Mouse (Mus musculus) forebrain, embryonic 10.5 days (tissue): ENCODE measurements around the gene Hnrnpdl. TPM values are rescaled to one million over a fixed set of nuclear protein-coding genes. Genes with fewer than 3 reads are reported as not detected.

ENCODE experiments used
- DNase-seq: peaks from one replicate; pipeline ENCODE4 v3.0.0-alpha.2; 2017; ENCODE audit warnings: low spot score; ENCODE audit errors: extremely low spot score
- H3K27ac ChIP-seq: fragments of 300-500 bp; sonication (generic); 2 replicates; pipeline ENCODE4 v1.5.1; 2016; ENCODE audit warnings: mild to moderate bottlenecking
- H3K27me3 ChIP-seq: fragments of 300-500 bp; sonication (generic); 2 replicates; pipeline ENCODE4 v1.6.1; 2016; ENCODE audit warnings: mild to moderate bottlenecking; ENCODE audit not compliant: poor library complexity, severe bottlenecking
- H3K36me3 ChIP-seq: fragments of 300-500 bp; sonication (generic); replicated peaks from 2 replicates; pipeline ENCODE4 v1.6.1; 2016; ENCODE audit warnings: mild to moderate bottlenecking, moderate library complexity
- H3K4me1 ChIP-seq: fragments of 300-500 bp; sonication (generic); 2 replicates; pipeline ENCODE4 v1.6.1; 2016
- H3K4me3 ChIP-seq: fragments of 300-500 bp; sonication (generic); 2 replicates; pipeline ENCODE4 v1.5.1; 2016; ENCODE audit warnings: mild to moderate bottlenecking, moderate library complexity
- H3K9me3 ChIP-seq: fragments of 300-500 bp; sonication (generic); 2 replicates; pipeline ENCODE4 v1.6.1; 2016; ENCODE audit warnings: mild to moderate bottlenecking, moderate library complexity
- WGBS: fragments of 180-500 bp; shearing (Covaris S2); methylation state at CpG from one replicate; pipeline ENCODE4 v1.1.7; 2016; 5-methylcytosine and 5-hydroxymethylcytosine counted together
- polyA plus RNA-seq: library from polyadenylated mRNA; unstranded; fragments of >200 nt; fragmentation: Nextera tagmentation; extraction: Ambion mirVana; gene quantifications from 2 replicates; pipeline ENCODE4 v1.2.1, GENCODE M21; 2016

The Hnrnpdl gene
- 246 and 247 TPM in 2 replicates for polyA plus RNA-seq

DNA sequence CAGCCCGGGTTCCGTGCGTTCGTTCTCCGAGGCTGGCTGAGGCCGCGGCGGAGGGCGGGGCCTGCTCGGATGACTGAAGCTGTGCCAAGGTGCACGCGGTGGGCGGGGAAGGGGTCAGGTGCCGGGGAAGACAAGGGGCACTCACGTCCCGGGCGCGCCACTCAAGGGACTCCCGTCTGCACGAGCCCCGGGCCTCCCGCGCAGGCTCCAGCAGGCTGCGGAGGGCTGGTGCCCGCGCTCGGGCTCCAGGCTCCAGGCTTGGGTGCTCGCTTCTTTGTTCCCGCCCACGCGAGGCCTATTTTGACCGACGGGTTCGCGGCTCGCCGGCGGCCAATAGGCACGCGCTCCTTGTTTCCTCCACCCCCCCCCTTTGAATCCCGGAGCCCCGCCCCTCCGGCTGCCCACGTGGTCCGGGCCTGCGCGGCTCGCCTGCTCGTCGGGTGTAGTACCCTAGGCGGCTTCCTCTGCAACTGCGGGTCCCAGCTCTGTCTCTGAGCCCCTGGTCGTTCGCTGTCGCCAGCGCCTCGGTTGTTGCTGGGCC lies at the start of gene Hnrnpdl, which contains the start of gene Enoph1:
Hnrnpdl (minus strand) TSS at position 63 of the 541 bp plus-strand sequence.
Enoph1 (plus strand) TSS at position 384 of the 541 bp plus-strand sequence.
- H3K27ac ChIP-seq: peak within 1 kb of the TSS; percentile 100
- peak within 1 kb of the TSS; percentile 97 for H3K4me3 ChIP-seq
- peaks cover 49% of the 10 kb centered on the region for H3K4me1 ChIP-seq
- no peaks in the 10 kb centered on the region for H3K9me3 ChIP-seq
- H3K36me3 ChIP-seq: peaks cover 54% of the 10 kb centered on the region
- peak; percentile 99 for DNase-seq
- no peaks in the 10 kb centered on the region for H3K27me3 ChIP-seq
- WGBS: under 1% methylated on average over 57 of the region's 57 CpGs

DNA sequence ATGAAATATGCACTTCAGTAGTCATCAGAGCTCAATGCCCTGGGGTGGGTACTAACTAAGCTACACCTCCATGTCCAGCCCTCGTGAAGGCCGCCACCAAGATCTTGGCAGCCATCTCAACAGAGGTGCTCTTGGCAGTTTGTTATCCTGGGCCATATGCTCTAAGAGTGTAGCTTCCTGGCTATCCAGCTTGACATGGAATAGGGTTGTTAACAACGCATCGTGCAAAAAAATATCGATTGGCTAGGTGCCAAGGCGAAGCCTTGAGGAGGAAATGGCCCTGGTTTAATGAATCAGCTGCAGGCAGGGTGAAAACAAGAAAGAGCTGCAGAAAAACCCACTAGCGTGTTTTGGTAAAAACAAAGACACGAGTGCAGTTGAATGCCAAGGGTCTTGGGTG lies 45.6 kb upstream of the Hnrnpdl start:
- Histone ChIP-seq H3K27me3 (no peaks in the 10 kb centered on the region), H3K9me3 (no peaks in the 10 kb centered on the region), H3K4me1 (no peaks in the 10 kb centered on the region), H3K27ac (no peak overlapping the region), H3K4me3 (no peak overlapping the region), H3K36me3 (no peaks in the 10 kb centered on the region)
- 91% methylated on average over 8 of the region's 8 CpGs for WGBS
- DNase-seq: no peak

GRCm38 (mm10) chr5:100083953-100084562 lies 44.6 kb upstream of the Hnrnpdl start:
- 89% methylated on average over 12 of the region's 12 CpGs for WGBS
- Histone ChIP-seq H3K4me1 (peaks cover 9% of the 10 kb centered on the region), H3K27ac (no peak overlapping the region), H3K27me3 (no peaks in the 10 kb centered on the region), H3K36me3 (no peaks in the 10 kb centered on the region), H3K9me3 (no peaks in the 10 kb centered on the region), H3K4me3 (no peak overlapping the region)
- no peak for DNase-seq

GRCm38 (mm10) chr5:100082006-100082405 lies 42.5 kb upstream of the Hnrnpdl start:
- DNase-seq: no peak

DNA sequence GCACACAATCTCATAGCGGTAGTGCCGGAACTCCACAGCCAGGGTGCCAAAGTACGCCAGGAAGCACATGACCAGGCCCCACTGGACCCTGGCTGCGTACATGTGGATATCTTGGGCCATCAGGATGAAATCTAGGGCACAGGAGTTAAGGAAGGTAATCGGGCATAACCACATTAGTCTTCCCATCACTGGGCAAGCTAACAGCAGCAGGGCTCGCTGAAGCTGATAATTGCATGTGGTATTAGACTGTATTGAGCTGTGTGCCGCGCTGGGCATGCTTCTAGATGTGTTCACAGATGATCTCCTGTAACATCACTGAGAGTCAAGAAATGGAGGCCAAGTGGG lies 40.4 kb upstream of the Hnrnpdl start:
- no peak overlapping the region for H3K27ac ChIP-seq
- DNase-seq: no peak
- H3K9me3 ChIP-seq: no peaks in the 10 kb centered on the region
- H3K4me3 ChIP-seq: peak overlapping the region; percentile 44; the same call in 1 of the 2 replicates
- H3K36me3 ChIP-seq: 0 out of 2 replicates have a peak, but pooled peaks cover 2% of the 10 kb centered on the region
- 84% methylated on average over 8 of the region's 8 CpGs for WGBS
- peaks cover 20% of the 10 kb centered on the region for H3K4me1 ChIP-seq
- no peaks in the 10 kb centered on the region for H3K27me3 ChIP-seq

More at GRCm38 (mm10) chr5:100082006-100082405, 42.5 kb upstream of the Hnrnpdl start:
- Histone ChIP-seq H3K4me3 (no peak overlapping the region), H3K27me3 (no peaks in the 10 kb centered on the region), H3K36me3 (no peaks in the 10 kb centered on the region), H3K27ac (no peak overlapping the region), H3K9me3 (no peaks in the 10 kb centered on the region), H3K4me1 (peaks cover 20% of the 10 kb centered on the region)
- 90% methylated on average over 4 of the region's 4 CpGs for WGBS

GRCm38 (mm10) chr5:100079040-100079930 lies 39.8 kb upstream of the Hnrnpdl start:
- H3K27me3 ChIP-seq: no peaks in the 10 kb centered on the region
- peaks cover 20% of the 10 kb centered on the region for H3K4me1 ChIP-seq
- DNase-seq: peak; percentile 28
- peak overlapping the region; percentile 69 for H3K27ac ChIP-seq
- 35% methylated on average over 36 of the region's 36 CpGs for WGBS
- peak overlapping the region; percentile 44 for H3K4me3 ChIP-seq
- H3K36me3 ChIP-seq: 0 out of 2 replicates have a peak, but pooled peaks cover 2% of the 10 kb centered on the region
- H3K9me3 ChIP-seq: no peaks in the 10 kb centered on the region

- no peak for DNase-seq
- no peaks in the 10 kb centered on the region for H3K27me3 ChIP-seq
- H3K4me3 ChIP-seq: no peak overlapping the region
- WGBS: 68% methylated on average over 4 of the region's 4 CpGs
- H3K27ac ChIP-seq: no peak overlapping the region
- peaks cover 35% of the 10 kb centered on the region for H3K36me3 ChIP-seq
- H3K4me1 ChIP-seq: peaks cover 16% of the 10 kb centered on the region
- H3K9me3 ChIP-seq: no peaks in the 10 kb centered on the region
Measured at GRCm38 (mm10) chr5:100074571-100074970, 35.1 kb upstream of the Hnrnpdl start.

GRCm38 (mm10) chr5:100072557-100072956 lies 33.1 kb upstream of the Hnrnpdl start:
- Histone ChIP-seq H3K4me3 (no peak overlapping the region), H3K27me3 (no peaks in the 10 kb centered on the region), H3K9me3 (no peaks in the 10 kb centered on the region), H3K4me1 (no peaks in the 10 kb centered on the region), H3K36me3 (peaks cover 51% of the 10 kb centered on the region), H3K27ac (no peak overlapping the region)
- 93% methylated on average over 9 of the region's 9 CpGs for WGBS
- DNase-seq: no peak

- DNase-seq: no peak
- H3K27ac ChIP-seq: no peak overlapping the region
- no peaks in the 10 kb centered on the region for H3K27me3 ChIP-seq
- no peaks in the 10 kb centered on the region for H3K9me3 ChIP-seq
- H3K4me3 ChIP-seq: no peak overlapping the region
- WGBS: 94% methylated on average over 5 of the region's 5 CpGs
- peaks cover 61% of the 10 kb centered on the region for H3K36me3 ChIP-seq
- H3K4me1 ChIP-seq: no peaks in the 10 kb centered on the region
Measured at GRCm38 (mm10) chr5:100071541-100071940, 32.1 kb upstream of the Hnrnpdl start.

- H3K4me3 ChIP-seq: no peak overlapping the region
- WGBS: 31% methylated on average over 3 of the region's 3 CpGs
- H3K27ac ChIP-seq: no peak overlapping the region
- no peaks in the 10 kb centered on the region for H3K4me1 ChIP-seq
- peaks cover 70% of the 10 kb centered on the region for H3K36me3 ChIP-seq
- H3K9me3 ChIP-seq: no peaks in the 10 kb centered on the region
- DNase-seq: peak; percentile 82
- H3K27me3 ChIP-seq: no peaks in the 10 kb centered on the region
Measured at GRCm38 (mm10) chr5:100070255-100070654, 30.8 kb upstream of the Hnrnpdl start.

DNA sequence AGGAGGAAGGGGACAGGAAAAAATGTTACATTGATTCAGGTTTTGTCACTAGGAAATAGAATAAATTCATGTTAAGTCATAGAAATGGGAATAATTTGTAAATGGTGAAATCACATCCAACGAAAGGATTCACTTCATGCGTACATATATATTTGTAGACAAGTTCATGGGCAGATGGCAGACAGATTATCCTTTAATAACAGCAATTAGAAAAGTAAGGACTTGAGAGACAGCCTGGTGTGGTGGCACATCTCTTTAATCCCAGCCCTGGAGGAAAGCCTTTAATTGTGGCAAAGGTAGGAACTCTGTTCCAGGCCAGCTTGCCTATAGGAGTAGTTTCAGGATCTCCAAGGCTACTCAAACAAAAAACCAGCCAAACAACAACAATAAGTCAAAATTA lies 30.1 kb upstream of the Hnrnpdl start:
- Histone ChIP-seq H3K4me1 (no peaks in the 10 kb centered on the region), H3K27me3 (no peaks in the 10 kb centered on the region), H3K9me3 (no peaks in the 10 kb centered on the region), H3K27ac (no peak overlapping the region), H3K4me3 (no peak overlapping the region), H3K36me3 (peaks cover 77% of the 10 kb centered on the region)
- WGBS: 93% methylated on average over 2 of the region's 2 CpGs
- DNase-seq: no peak

GRCm38 (mm10) chr5:100067579-100067978 lies 28.1 kb upstream of the Hnrnpdl start:
- no peak overlapping the region for H3K27ac ChIP-seq
- no peaks in the 10 kb centered on the region for H3K4me1 ChIP-seq
- H3K36me3 ChIP-seq: peaks cover 78% of the 10 kb centered on the region
- no peak overlapping the region for H3K4me3 ChIP-seq
- no peak for DNase-seq
- no peaks in the 10 kb centered on the region for H3K9me3 ChIP-seq
- no peaks in the 10 kb centered on the region for H3K27me3 ChIP-seq
- 94% methylated on average over 16 of the region's 16 CpGs for WGBS

- Histone ChIP-seq H3K4me1 (peaks cover 14% of the 10 kb centered on the region; the same call in 1 of the 2 replicates), H3K4me3 (no peak overlapping the region), H3K27ac (no peak overlapping the region), H3K27me3 (no peaks in the 10 kb centered on the region), H3K36me3 (peaks cover 71% of the 10 kb centered on the region), H3K9me3 (no peaks in the 10 kb centered on the region)
- no peak for DNase-seq
- 95% methylated on average over 14 of the region's 14 CpGs for WGBS
Measured at GRCm38 (mm10) chr5:100060876-100061275, 21.4 kb upstream of the Hnrnpdl start.
